Mouse (Mus musculus) C2C12 (cell line): ENCODE results near the gene Stac3. TPM values are rescaled to one million over a fixed set of nuclear protein-coding genes. Genes with fewer than 3 reads are reported as not detected.

ENCODE experiments used
- H3K27me3 ChIP-seq: one replicate; pipeline ENCODE4 v1.6.1; 2011; ENCODE audit not compliant: control insufficient read depth, insufficient read depth, insufficient read length
- H3K36me3 ChIP-seq: one replicate; pipeline ENCODE4 v1.6.1; 2011; ENCODE audit not compliant: control insufficient read depth, insufficient read depth
- H3K4me3 ChIP-seq: one replicate; pipeline ENCODE4 v1.5.1; 2011; ENCODE audit warnings: mild to moderate bottlenecking, control low read depth; ENCODE audit not compliant: poor library complexity, insufficient read depth, severe bottlenecking
- H3K79me2 ChIP-seq: one replicate; pipeline ENCODE4 v1.6.1; 2011; ENCODE audit not compliant: control insufficient read depth, insufficient read depth
- H3K79me3 ChIP-seq: one replicate; pipeline ENCODE4 v1.6.1; 2011; ENCODE audit warnings: low read depth, control low read depth
- H3ac ChIP-seq: one replicate; pipeline ENCODE3; 2011; ENCODE audit warnings: low read depth; ENCODE audit not compliant: control insufficient read depth, insufficient read length
- CEBPB ChIP-seq: IDR thresholded peaks from one replicate; pipeline ENCODE4 v1.6.1; 2011; ENCODE audit warnings: low read depth, mild to moderate bottlenecking, control low read depth, moderate library complexity
- CTCF ChIP-seq: IDR thresholded peaks from one replicate; pipeline ENCODE4 v1.5.1; 2011; ENCODE audit not compliant: control insufficient read depth, insufficient read depth, insufficient read length
- FOSL1 ChIP-seq: IDR thresholded peaks from one replicate; pipeline ENCODE4 v1.8.0; 2011; ENCODE audit warnings: mild to moderate bottlenecking, low read length; ENCODE audit not compliant: poor library complexity, insufficient read depth, severe bottlenecking
- MAX ChIP-seq: IDR thresholded peaks from one replicate; pipeline ENCODE4 v1.6.1; 2011; ENCODE audit warnings: mild to moderate bottlenecking, control low read depth
- MYOD1 ChIP-seq: IDR thresholded peaks from one replicate; pipeline ENCODE4 v1.6.1; 2011; ENCODE audit warnings: low read depth; ENCODE audit not compliant: control insufficient read depth, insufficient read length
- MYOG ChIP-seq: IDR thresholded peaks from one replicate; pipeline ENCODE4 v1.6.1; 2011; ENCODE audit not compliant: control insufficient read depth, insufficient read length; ENCODE audit errors: extremely low read depth
- USF1 ChIP-seq: IDR thresholded peaks from one replicate; pipeline ENCODE4 v1.6.1; 2011; ENCODE audit warnings: low read depth, mild to moderate bottlenecking, control low read depth, moderate library complexity
- polyA plus RNA-seq: library from polyadenylated mRNA; unstranded; fragments of >200 nt; fragmentation: generic; extraction: Trizol; gene quantifications from one replicate; pipeline ENCODE4 v1.2.1, GENCODE M21; 2012; ENCODE audit warnings: missing spikeins

The Stac3 gene
- polyA plus RNA-seq, 1 experiment, result 9.7 TPM

DNA sequence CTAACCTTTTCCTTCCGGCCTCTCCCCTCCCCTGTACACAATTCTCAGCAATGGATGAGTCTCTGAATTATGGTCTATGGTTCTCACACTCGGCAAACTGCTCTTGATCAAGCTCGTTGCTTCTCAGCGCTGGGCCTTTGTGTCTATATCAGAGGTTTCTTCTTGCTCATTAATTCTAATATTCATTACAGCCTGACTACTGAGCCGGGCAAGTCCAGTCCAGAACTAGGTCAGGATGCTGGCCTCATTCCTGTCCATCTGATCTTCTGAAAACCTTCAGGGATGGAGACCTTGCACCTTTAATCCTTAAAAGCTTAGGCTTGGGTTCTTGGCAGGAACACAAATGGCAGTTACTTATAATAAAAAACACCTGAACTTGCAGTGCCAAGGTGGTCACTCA, 2.0 kb upstream of the Stac3 start:
- no peaks in the 10 kb centered on the region for H3K79me2 ChIP-seq
- H3K4me3 ChIP-seq, result no peak overlapping the region
- no peak for TF ChIP-seq MYOD1
- no peak for TF ChIP-seq USF1
- no peak for TF ChIP-seq CTCF
- no peak for TF ChIP-seq CEBPB
- TF ChIP-seq MAX, result no peak
- TF ChIP-seq MYOG, result no peak
- TF ChIP-seq FOSL1, result no peak
- H3K79me3 ChIP-seq, result no peaks in the 10 kb centered on the region
- H3K27me3 ChIP-seq, result no peaks in the 10 kb centered on the region
- H3ac ChIP-seq, result no peak overlapping the region
- peaks cover 38% of the 10 kb centered on the region for H3K36me3 ChIP-seq

DNA sequence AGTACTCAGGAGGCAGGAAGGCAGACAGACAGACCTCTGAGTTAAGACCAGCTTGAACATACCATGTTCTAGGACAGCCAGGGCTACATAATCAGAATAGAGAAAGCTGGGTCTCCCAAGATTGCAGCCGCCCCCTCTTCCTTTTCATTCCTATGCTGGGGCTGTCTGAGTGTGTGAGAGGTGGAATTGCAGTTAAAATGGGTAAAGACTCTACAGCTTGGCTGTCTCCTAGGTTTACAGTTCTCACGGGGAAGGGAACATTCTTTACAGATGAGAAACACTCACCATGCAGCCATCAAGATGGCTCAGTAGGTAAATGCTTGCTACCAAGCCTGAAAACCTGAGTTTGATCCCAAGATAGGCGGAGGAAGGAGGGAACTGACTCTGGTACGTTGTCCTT, 1.4 kb upstream of the Stac3 start:
- no peaks in the 10 kb centered on the region for H3K79me2 ChIP-seq
- H3K79me3 ChIP-seq, result no peaks in the 10 kb centered on the region
- H3ac ChIP-seq, result peak overlapping the region; percentile 8
- TF ChIP-seq USF1, result no peak
- TF ChIP-seq CTCF, result no peak
- TF ChIP-seq FOSL1, result no peak
- TF ChIP-seq MYOG, result no peak
- no peak for TF ChIP-seq MAX
- TF ChIP-seq CEBPB, result no peak
- no peak for TF ChIP-seq MYOD1
- H3K4me3 ChIP-seq, result no peak overlapping the region
- H3K27me3 ChIP-seq, result no peaks in the 10 kb centered on the region
- H3K36me3 ChIP-seq, result peaks cover 35% of the 10 kb centered on the region

DNA sequence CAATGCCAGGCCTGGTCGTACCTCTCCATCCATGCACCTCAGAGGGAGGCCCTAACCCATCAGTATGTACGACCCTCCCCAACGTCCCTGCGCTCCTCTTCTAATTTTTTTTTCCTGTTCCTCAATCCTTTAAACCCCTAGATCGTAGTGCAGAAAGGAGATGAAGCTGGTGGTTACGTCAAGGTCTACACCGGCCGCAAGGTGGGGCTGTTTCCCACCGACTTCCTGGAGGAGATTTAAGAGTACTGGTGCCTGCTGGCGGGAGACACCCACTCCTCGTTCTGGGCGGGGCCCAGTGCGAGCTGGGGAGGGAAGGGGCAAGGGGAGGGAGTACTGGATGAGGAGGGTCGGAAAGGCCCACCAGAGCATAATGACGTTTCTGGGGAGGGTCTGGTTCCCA, 6.8 kb downstream of the Stac3 start:
- Histone ChIP-seq H3K27me3 (no peaks in the 10 kb centered on the region), H3ac (no peak overlapping the region), H3K79me3 (no peaks in the 10 kb centered on the region), H3K36me3 (no peaks in the 10 kb centered on the region), H3K4me3 (no peak overlapping the region), H3K79me2 (no peaks in the 10 kb centered on the region)
- TF ChIP-seq MAX (no peak), CTCF (peak; percentile 52)

- TF ChIP-seq USF1 (no peak), CTCF (peak; percentile 70)
- H3K4me3 ChIP-seq, result no peak overlapping the region
- H3ac ChIP-seq, result no peak overlapping the region
- H3K79me2 ChIP-seq, result no peaks in the 10 kb centered on the region
- no peaks in the 10 kb centered on the region for H3K79me3 ChIP-seq
- no peaks in the 10 kb centered on the region for H3K27me3 ChIP-seq
- H3K36me3 ChIP-seq, result no peaks in the 10 kb centered on the region
Measured at GRCm38 (mm10) chr10:127509051-127509836, 7.8 kb downstream of the Stac3 start.

DNA sequence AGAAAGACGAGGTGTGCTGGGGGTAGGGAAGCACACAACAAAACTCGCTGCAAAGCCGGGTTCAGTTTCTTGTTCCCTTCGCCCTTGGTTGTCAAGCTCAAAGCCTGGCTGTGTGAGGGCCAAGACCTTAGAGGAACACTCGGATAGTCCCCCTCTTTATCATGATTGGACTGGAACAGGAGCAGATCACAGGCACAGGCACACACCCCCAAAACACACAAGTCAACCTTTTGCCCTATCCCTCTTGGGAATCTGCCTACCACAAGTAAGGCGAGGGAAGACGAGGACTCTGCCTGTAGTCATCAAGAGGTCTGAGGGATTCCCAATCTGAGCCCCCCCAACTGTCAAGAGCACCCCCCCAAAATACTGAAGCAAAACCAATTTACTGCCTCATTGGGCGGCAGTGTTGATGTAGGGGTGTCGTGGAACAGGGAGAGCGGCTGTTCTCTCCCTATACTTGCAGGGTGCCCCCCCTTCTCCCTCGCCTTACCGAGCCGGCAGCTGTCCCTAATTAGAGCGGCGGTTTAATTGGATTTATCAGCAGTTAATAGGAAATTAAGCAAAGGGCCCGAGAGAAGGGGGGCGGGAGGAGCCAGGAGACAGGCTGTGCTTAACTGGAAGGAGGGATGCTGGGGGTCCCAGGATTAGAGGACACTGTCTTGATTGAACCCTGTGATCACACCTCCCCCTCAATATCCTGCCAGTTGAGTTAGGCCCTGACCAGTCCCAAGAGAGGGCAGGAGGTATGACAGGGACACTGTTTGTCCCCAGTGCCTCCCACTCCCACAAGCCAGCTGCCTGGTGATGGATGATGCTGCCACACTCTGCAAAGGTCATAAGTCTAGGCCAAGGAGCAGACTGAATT, 8.6 kb downstream of the Stac3 start:
- no peaks in the 10 kb centered on the region for H3K27me3 ChIP-seq
- no peak overlapping the region for H3ac ChIP-seq
- H3K79me3 ChIP-seq, result no peaks in the 10 kb centered on the region
- H3K4me3 ChIP-seq, result no peak overlapping the region
- H3K36me3 ChIP-seq, result no peaks in the 10 kb centered on the region
- no peaks in the 10 kb centered on the region for H3K79me2 ChIP-seq
- TF ChIP-seq MAX, result no peak

DNA sequence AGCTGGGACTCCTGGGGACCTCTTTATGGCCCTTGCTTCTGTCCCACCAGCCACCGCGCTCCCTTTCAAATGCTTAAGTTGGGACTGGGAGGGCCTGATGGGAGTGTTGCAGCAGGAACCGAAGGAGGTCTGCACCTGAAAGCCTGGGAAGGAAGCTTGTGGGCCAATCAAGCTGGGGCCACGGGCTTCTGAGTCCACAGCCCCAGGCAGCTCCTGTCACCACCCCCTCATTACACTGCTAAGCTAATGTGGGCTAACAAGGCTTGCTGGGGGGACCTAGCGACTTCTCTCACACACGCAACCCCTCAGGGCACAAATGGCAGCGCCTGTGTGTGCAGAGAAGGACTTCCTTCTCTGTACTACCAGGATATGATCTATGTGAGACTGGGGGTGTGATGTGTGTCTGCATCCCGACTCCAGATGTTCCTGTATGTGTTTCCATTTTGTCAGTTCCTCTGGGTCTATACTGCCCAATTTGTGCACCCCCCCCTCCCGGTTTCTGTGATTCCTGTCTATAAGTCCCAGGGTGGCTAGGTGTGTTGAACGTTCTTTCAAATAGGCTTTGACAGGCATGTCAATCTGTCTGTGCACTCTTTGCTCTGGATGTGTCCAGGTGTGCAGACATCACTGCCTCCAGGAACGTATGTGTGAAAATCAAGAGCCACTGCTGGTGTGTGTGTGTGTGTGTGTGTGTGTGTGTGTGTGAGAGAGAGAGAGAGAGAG, 9.6 kb downstream of the Stac3 start:
- Histone ChIP-seq H3K27me3 (no peaks in the 10 kb centered on the region), H3K36me3 (no peaks in the 10 kb centered on the region), H3K4me3 (peak overlapping the region; percentile 31), H3ac (no peak overlapping the region), H3K79me3 (no peaks in the 10 kb centered on the region), H3K79me2 (no peaks in the 10 kb centered on the region)
- TF ChIP-seq FOSL1, result no peak
- TF ChIP-seq CEBPB, result no peak
- no peak for TF ChIP-seq MYOG
- TF ChIP-seq CTCF, result no peak
- no peak for TF ChIP-seq MYOD1
- TF ChIP-seq MAX, result no peak
- TF ChIP-seq USF1, result no peak
